Mouse (Mus musculus) left cerebral cortex, postnatal 4 days (tissue): ENCODE measurements at regions not wholly inside any gene's neighbourhood (a gene's known extent, or its start where the extent isn't known, plus 50 kb on each side); places are given as distances from the start of the nearest gene placed in this dataset.
A peak's percentile ranks its signal among the peaks of the same experiment; 100 is the strongest.

Experiments
- DNase-seq: peaks from one replicate; pipeline ENCODE4 v3.0.0-alpha.2; 2022
- intact Hi-C: fragments of 180-260 bp; cut with DNase I; formaldehyde crosslinking; loops from one replicate; pipeline ENCODE4 v1.15.1; 2025

- no peak for DNase-seq
- intact Hi-C loops = no loop called here
These were observed 163.6 kb upstream of the Ghitm start for GRCm38 (mm10) chr14:37298631-37299030.

- intact Hi-C loops = no loop called here
- no peak for DNase-seq
These were observed 161.5 kb upstream of the Ghitm start for GRCm38 (mm10) chr14:37296531-37296930.

DNA sequence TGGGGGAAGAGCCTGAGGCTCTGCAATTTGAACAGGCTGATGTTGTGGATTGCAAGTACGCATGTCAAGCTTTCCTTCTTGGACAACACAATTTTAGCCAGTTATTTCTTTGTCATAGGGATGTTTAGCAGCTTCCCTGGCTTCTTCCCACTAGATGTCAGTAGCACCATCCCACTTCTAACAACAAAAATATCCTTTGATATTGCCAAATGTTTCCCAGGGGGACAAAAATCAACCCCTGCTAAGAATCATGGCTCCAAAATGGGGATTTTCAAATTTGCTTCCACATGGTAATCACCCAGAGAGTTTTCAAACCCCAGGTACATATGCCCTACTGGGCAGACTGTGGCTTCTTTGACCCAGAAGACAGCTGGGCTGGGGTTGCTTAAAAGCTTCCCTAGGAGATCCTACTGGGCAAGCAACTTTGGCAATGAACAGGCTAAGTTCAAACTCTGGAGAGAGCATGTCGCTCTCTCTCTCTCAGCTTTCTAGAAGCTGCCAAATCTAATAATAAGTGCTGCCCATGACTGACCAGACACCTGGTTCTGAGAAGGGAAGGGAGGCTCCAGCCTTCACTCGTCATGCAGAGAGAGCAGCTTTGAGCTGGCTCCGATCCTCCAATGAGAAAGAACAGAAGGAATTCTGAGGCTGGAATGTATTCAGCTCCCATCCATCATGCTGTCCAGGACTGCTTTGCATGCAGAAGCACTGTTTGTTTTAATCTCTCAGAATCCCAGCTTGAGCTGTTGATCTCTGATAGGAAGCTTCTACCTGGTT, 157.2 kb upstream of the Ghitm start:
- DNase-seq = peak; percentile 54
- intact Hi-C loops = no loop called here

- intact Hi-C loops = no loop called here
- no peak for DNase-seq
These were observed 149.3 kb upstream of the Ghitm start for GRCm38 (mm10) chr14:37284391-37284790.

GRCm38 (mm10) chr14:37279356-37279755, 144.3 kb upstream of the Ghitm start:
- DNase-seq = peak; percentile 23
- intact Hi-C loops = no loop called here

DNA sequence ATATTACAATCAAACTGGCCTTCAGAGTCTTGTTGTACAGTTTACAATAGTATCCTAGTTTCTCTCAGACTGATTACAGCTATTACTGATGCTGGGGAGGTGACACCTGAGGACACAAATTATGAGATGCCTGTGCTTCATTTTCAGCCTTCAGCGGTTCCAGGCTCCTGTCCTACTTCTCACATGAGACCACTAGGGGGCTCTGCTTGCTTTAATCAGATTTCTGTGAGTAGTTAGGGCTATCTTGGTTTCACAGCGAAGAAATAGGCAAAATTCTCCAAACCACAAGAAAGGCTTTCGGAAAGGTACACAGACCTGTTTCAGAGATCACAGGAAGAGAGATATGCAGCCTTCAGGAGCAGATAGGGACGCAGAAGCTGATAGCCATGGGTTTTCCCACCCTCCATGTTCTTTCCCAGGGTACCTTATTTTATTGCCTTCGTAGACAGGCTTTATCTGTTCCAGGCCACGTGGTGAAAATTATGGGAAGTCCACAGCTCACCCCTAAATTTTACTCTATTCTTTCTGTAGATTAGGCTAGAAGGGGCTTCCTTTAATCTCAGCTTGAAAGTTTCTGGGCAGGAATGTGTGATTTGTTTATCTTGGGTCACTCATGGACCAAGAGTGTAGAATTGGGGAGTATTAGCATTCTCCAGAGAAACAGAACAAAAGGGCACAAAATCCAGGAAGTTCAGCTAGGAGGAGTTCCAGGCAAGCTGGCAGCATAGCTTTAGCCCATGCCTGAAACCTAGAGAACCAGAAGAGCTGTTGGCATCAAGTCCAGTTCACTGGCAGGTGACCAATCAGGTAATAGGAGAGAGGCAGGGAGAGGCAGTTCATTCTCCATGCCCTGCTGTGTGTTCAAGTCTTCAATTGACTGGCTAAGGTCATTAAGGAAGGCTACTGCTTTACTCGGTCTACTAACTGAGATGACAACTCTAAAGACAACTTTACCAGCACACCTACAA, 141.9 kb upstream of the Ghitm start:
- intact Hi-C loops = no loop called here
- DNase-seq = peak; percentile 29

- intact Hi-C loops = no loop called here
- DNase-seq = no peak
These were observed 137.0 kb upstream of the Ghitm start for GRCm38 (mm10) chr14:37272063-37272462.

DNA sequence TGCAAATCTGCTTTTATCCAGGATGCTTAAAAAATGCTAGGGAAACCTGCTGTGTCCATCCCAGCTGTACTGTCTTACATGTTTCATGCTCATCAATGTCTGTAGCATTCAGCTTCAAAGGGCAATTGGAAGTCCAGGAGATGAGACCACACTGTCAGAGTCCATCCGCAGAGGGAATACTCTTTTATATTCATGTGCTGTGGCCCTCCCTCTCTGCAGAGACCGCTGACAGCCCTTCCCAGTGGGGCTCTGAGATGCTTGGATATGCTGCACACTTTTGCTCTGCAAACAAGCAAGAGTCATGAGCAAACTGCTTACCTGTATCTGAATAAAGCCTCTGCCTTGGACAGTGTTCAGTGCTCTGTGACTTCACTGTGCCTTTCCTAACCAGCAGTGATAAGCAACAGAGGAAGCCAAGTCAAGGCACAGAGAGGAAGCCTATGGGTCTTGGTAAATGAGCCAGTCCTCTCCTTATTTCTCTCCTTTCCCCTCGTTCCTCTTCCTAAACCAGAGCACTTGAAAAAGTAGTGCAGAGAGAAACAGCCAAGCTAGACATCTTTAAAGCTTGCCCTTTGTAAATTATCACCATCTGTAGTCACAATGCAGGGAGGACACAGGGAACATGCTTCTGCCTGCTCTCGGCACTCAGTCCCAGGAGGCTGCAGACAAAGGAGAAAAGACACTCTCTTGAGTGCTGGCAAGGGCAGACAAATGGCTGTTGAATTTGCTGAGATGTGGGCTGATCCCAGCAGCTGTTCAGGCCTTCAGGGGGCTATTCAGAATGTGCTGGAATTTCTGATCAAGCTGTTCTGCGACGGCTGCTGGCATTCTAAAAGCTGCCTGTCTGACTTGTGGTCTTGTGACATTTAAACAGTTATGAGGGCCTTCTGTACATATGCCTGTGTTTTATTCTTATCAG, 136.2 kb upstream of the Ghitm start:
- DNase-seq = peak; percentile 50
- intact Hi-C loops = no loop called here

DNA sequence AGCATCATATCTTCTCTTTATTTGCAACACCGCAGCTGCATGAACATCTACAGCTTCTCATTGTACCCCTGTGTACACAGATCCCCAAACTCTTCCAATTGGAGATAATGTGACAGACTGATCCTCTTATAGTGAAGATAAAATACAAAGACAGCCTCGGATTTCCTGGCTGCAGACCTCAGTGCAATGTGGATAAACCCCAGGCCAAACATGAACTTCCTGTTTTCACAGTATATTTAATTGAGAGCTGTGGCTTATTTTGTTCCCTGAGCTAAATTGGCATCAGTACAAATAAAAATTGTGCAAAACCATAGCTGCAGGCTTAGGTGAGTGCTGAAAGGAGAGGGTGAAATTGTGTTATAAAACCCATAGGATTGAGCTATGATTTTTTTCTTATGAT, 134.8 kb upstream of the Ghitm start:
- no peak for DNase-seq
- intact Hi-C loops = no loop called here

GRCm38 (mm10) chr14:37238632-37239032, 103.6 kb upstream of the Ghitm start:
- peak; percentile 95 for DNase-seq
- intact Hi-C loops = no loop called here

DNA sequence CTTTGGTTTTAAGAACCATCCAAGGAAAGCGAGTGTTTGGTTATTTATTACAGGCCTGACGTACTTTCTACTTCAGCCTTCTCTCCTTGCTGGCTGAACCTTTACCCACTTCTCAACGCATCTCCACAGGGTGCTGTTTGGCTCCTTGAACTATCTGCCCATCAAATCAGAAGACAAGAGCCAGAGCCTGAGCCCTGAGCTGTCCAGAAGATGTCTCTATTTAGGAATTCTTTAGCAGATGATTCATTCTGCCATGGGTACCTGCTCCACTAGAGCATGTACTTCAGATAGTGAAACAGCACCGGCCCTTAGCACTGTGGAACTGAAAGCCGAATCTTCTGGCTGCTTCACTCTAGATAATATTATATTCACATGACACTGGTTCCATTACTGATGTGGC, 102.1 kb upstream of the Ghitm start:
- intact Hi-C loops = no loop called here
- peak; percentile 48 for DNase-seq

DNA sequence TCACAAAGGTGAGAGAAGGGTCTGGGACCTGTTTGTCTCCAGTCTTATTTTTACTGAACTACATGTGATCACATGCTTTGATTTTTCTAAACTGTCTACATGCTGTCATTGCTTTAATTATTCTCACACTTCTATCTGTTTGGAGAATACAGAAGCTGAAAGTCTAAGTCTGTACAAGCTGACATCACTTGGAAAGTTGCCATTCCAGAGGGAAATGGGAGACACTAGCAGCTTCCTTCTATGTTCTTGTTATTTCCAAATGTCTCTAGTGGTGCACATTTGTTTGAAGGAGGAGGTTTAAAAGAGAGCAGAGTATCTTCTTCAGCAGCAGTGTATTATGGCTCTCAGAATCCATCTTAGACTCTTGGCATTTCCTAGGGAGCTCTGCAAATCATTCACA, 73.2 kb upstream of the Ghitm start:
- DNase-seq = no peak
- intact Hi-C loops = no loop called here

DNA sequence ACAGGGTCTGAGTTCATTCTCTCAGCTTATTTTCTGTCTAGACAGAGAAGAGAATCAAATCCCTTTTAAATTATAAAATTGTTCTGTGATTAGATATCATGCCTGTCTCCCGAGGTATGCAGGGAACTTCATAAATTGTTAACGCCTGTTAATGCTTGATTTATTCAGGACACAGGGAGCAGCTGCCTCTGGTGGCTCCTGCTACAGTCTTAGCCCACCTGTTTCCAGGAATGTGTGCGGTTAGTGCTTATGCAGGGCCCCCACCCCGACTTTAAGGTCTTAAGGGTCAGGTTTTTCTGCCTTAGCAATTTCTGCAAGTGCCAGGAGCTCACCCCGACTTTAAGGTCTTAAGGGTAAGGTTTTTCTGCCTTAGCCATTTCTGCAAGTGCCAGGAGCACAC, 54.7 kb upstream of the Ghitm start:
- intact Hi-C loops = no loop called here
- no peak for DNase-seq
